Mouse (Mus musculus) spleen, adult 2 months (tissue): ENCODE data around the gene Polr1c. TPM values are rescaled to one million over a fixed set of nuclear protein-coding genes. Genes with fewer than 3 reads are reported as not detected.
A peak's percentile ranks its signal among the peaks of the same experiment; 100 is the strongest.

Source experiments
- DNase-seq, 2 experiments: peaks; one replicate each; pipeline versions ENCODE4 v3.0.0 to v3.0.0-alpha.2; 2012 to 2021; ENCODE audit warnings: low spot score in 2 of 2, low read depth in 1 of 2
- H3K27ac ChIP-seq: fragments of 200-500 bp; 2 replicates; pipeline ENCODE4 v1.5.1; 2012; ENCODE audit warnings: low read length, inconsistent platforms; ENCODE audit not compliant: insufficient read depth
- H3K27me3 ChIP-seq: fragments of 200-500 bp; 2 replicates; pipeline ENCODE4 v1.6.1; 2012; ENCODE audit warnings: mild to moderate bottlenecking, moderate library complexity, low read length, inconsistent platforms; ENCODE audit not compliant: control insufficient read depth, insufficient read depth
- H3K36me3 ChIP-seq: fragments of 200-500 bp; 2 replicates; pipeline ENCODE4 v1.6.1; 2012; ENCODE audit warnings: mild to moderate bottlenecking, low read length, inconsistent platforms; ENCODE audit not compliant: control insufficient read depth, insufficient read depth
- H3K4me1 ChIP-seq: fragments of 200-500 bp; 2 replicates; pipeline ENCODE4 v1.6.1; 2011; ENCODE audit warnings: inconsistent platforms; ENCODE audit not compliant: control insufficient read depth, insufficient read depth, insufficient read length
- H3K4me3 ChIP-seq: fragments of 200-500 bp; 2 replicates; pipeline ENCODE4 v1.5.1; 2011; ENCODE audit warnings: mild to moderate bottlenecking, inconsistent platforms; ENCODE audit not compliant: insufficient read depth, insufficient read length; ENCODE audit errors: extremely low read depth
- CTCF ChIP-seq: fragments of 200-500 bp; IDR thresholded peaks from 2 replicates; pipeline ENCODE4 v1.5.1; 2011; ENCODE audit warnings: mild to moderate bottlenecking, inconsistent platforms; ENCODE audit not compliant: insufficient read depth, insufficient read length, insufficient replicate concordance; ENCODE audit errors: extremely low read depth
- POLR2A ChIP-seq: fragments of 200-500 bp; IDR thresholded peaks from 2 replicates; pipeline ENCODE4 v1.6.1; 2011; ENCODE audit warnings: low read depth, low read length, inconsistent platforms
- WGBS: fragments of 180-500 bp; shearing (Covaris S2); methylation state at CpG from one replicate; pipeline ENCODE4 v1.1.7; 2018; 5-methylcytosine and 5-hydroxymethylcytosine counted together
- polyA plus RNA-seq: library from polyadenylated mRNA; depleted of rRNA; stranded (reverse); fragments of >200 nt; gene quantifications from 2 replicates; pipeline ENCODE4 v1.2.3, GENCODE M21; 2012; rRNA removed

The Polr1c gene
- 30.0 and 33.6 TPM in 2 replicates for polyA plus RNA-seq

- peak within 1 kb of the TSS; percentile 96 for H3K4me3 ChIP-seq
- peak within 1 kb of the TSS; percentile 79 for H3K27ac ChIP-seq
- TF ChIP-seq CTCF (no peak), POLR2A (peak; percentile 51)
- no peaks in the 10 kb centered on the region for H3K27me3 ChIP-seq
- WGBS, result under 1% methylated on average over 53 of the region's 53 CpGs
- DNase-seq, result peak; percentile 83 to 96
- H3K4me1 ChIP-seq, result peaks cover 7% of the 10 kb centered on the region; the same call in 1 of the 2 replicates
- H3K36me3 ChIP-seq, result peaks cover 53% of the 10 kb centered on the region
Measured at GRCm38 (mm10) chr17:46247512-46248188, at the start of gene Polr1c, which contains the start of gene Yipf3. TSS of gene Polr1c (minus strand) at chr17:46248054. TSS of gene Yipf3 (plus strand) at chr17:46248080.

GRCm38 (mm10) chr17:46297028-46297363 lies 49.1 kb upstream of the Polr1c start:
- no peak overlapping the region for H3K27ac ChIP-seq
- no peak for TF ChIP-seq POLR2A
- TF ChIP-seq CTCF, result no peak
- DNase-seq, result no peak
- peaks cover 13% of the 10 kb centered on the region for H3K4me1 ChIP-seq
- 15% methylated on average over 6 of the region's 6 CpGs for WGBS
- H3K27me3 ChIP-seq, result peaks cover 19% of the 10 kb centered on the region
- no peaks in the 10 kb centered on the region for H3K36me3 ChIP-seq
- no peak overlapping the region for H3K4me3 ChIP-seq

GRCm38 (mm10) chr17:46296601-46297000 lies 48.7 kb upstream of the Polr1c start:
- WGBS, result 8% methylated on average over 6 of the region's 6 CpGs

GRCm38 (mm10) chr17:46287678-46288095 lies 39.8 kb upstream of the Polr1c start:
- no peaks in the 10 kb centered on the region for H3K4me1 ChIP-seq
- DNase-seq, result no peak
- no peaks in the 10 kb centered on the region for H3K36me3 ChIP-seq
- no peak for TF ChIP-seq POLR2A
- no peak for TF ChIP-seq CTCF
- no peak overlapping the region for H3K27ac ChIP-seq
- H3K27me3 ChIP-seq, result no peaks in the 10 kb centered on the region
- no peak overlapping the region for H3K4me3 ChIP-seq
- WGBS, result 48% methylated on average over 11 of the region's 11 CpGs

More at GRCm38 (mm10) chr17:46296601-46297000, 48.7 kb upstream of the Polr1c start:
- peaks cover 13% of the 10 kb centered on the region for H3K4me1 ChIP-seq
- H3K27ac ChIP-seq, result no peak overlapping the region
- TF ChIP-seq POLR2A (no peak), CTCF (no peak)
- H3K36me3 ChIP-seq, result no peaks in the 10 kb centered on the region
- no peak overlapping the region for H3K4me3 ChIP-seq
- peaks cover 19% of the 10 kb centered on the region for H3K27me3 ChIP-seq
- DNase-seq, result no peak

GRCm38 (mm10) chr17:46285407-46285806 lies 37.6 kb upstream of the Polr1c start:
- Histone ChIP-seq H3K4me3 (no peak overlapping the region), H3K27ac (no peak overlapping the region), H3K27me3 (no peaks in the 10 kb centered on the region), H3K4me1 (peaks cover 2% of the 10 kb centered on the region; the same call in 1 of the 2 replicates), H3K36me3 (no peaks in the 10 kb centered on the region)
- 71% methylated on average over 6 of the region's 6 CpGs for whole genome bisulfite sequencing
- TF ChIP-seq CTCF (no peak), POLR2A (no peak)
- DNase-seq, result no peak

GRCm38 (mm10) chr17:46284653-46285052 lies 36.8 kb upstream of the Polr1c start:
- no peaks in the 10 kb centered on the region for H3K27me3 ChIP-seq
- no peaks in the 10 kb centered on the region for H3K36me3 ChIP-seq
- peaks cover 2% of the 10 kb centered on the region; the same call in 1 of the 2 replicates for H3K4me1 ChIP-seq
- no peak for DNase-seq
- 69% methylated on average over 7 of the region's 7 CpGs for WGBS
- H3K27ac ChIP-seq, result no peak overlapping the region
- no peak overlapping the region for H3K4me3 ChIP-seq
- no peak for TF ChIP-seq CTCF
- TF ChIP-seq POLR2A, result no peak

- Histone ChIP-seq H3K4me1 (peaks cover 2% of the 10 kb centered on the region; the same call in 1 of the 2 replicates), H3K27me3 (no peaks in the 10 kb centered on the region), H3K27ac (no peak overlapping the region), H3K36me3 (peaks cover 3% of the 10 kb centered on the region; the same call in 1 of the 2 replicates), H3K4me3 (no peak overlapping the region)
- WGBS, result 66% methylated on average over 8 of the region's 8 CpGs
- no peak for DNase-seq
- TF ChIP-seq CTCF (no peak), POLR2A (no peak)
Measured at GRCm38 (mm10) chr17:46283911-46284310, 36.1 kb upstream of the Polr1c start.
